Mouse (Mus musculus) testis, postnatal 14 days (tissue): ENCODE results near the gene Slc38a11.
A peak's percentile ranks its signal among the peaks of the same experiment; 100 is the strongest.

Experiments
- DNase-seq: peaks from one replicate; pipeline ENCODE4 v3.0.0; 2021; ENCODE audit warnings: low spot score

Slc38a11 gene

GRCm38 (mm10) chr2:65363828-65364497, at the start of gene Slc38a11:
Gene Slc38a11 (minus strand): TSS chr2:65364034.
- peak; percentile 8 for DNase-seq

- no peak for DNase-seq
Measured at GRCm38 (mm10) chr2:65407110-65407509, 43.3 kb upstream of the Slc38a11 start.

GRCm38 (mm10) chr2:65405407-65405806, 41.6 kb upstream of the Slc38a11 start:
- no peak for DNase-seq

- DNase-seq = peak; percentile 11
Measured at GRCm38 (mm10) chr2:65402001-65402400, 38.2 kb upstream of the Slc38a11 start.

GRCm38 (mm10) chr2:65399938-65400337, 36.1 kb upstream of the Slc38a11 start:
- no peak for DNase-seq

GRCm38 (mm10) chr2:65396128-65396527, 32.3 kb upstream of the Slc38a11 start:
- no peak for DNase-seq

- no peak for DNase-seq
Measured at GRCm38 (mm10) chr2:65393061-65393460, 29.2 kb upstream of the Slc38a11 start.

GRCm38 (mm10) chr2:65391322-65391721, 27.5 kb upstream of the Slc38a11 start:
- no peak for DNase-seq

GRCm38 (mm10) chr2:65384815-65385214, 21.0 kb upstream of the Slc38a11 start:
- DNase-seq = no peak

- no peak for DNase-seq
Measured at GRCm38 (mm10) chr2:65382485-65382884, 18.7 kb upstream of the Slc38a11 start.

- no peak for DNase-seq
Measured at GRCm38 (mm10) chr2:65378425-65378824, 14.6 kb upstream of the Slc38a11 start.

- no peak for DNase-seq
Measured at GRCm38 (mm10) chr2:65374410-65374809, 10.6 kb upstream of the Slc38a11 start.

- no peak for DNase-seq
Measured at GRCm38 (mm10) chr2:65373076-65373475, 9.2 kb upstream of the Slc38a11 start.

- DNase-seq = no peak
Measured at GRCm38 (mm10) chr2:65360736-65361475, 2.9 kb downstream of the Slc38a11 start.

- DNase-seq = no peak
Measured at GRCm38 (mm10) chr2:65347367-65347766, 16.5 kb downstream of the Slc38a11 start.

GRCm38 (mm10) chr2:65346915-65347314, 16.9 kb downstream of the Slc38a11 start:
- no peak for DNase-seq

- DNase-seq = no peak
Measured at GRCm38 (mm10) chr2:65346037-65346436, 17.8 kb downstream of the Slc38a11 start.

GRCm38 (mm10) chr2:65342057-65342456, 21.8 kb downstream of the Slc38a11 start:
- no peak for DNase-seq

GRCm38 (mm10) chr2:65340839-65341238, 23.0 kb downstream of the Slc38a11 start:
- DNase-seq = no peak

- peak; percentile 18 for DNase-seq
Measured at GRCm38 (mm10) chr2:65337378-65338140, 26.3 kb downstream of the Slc38a11 start.

- no peak for DNase-seq
Measured at GRCm38 (mm10) chr2:65336608-65337007, 27.2 kb downstream of the Slc38a11 start.

- no peak for DNase-seq
Measured at GRCm38 (mm10) chr2:65334091-65334490, 29.7 kb downstream of the Slc38a11 start.

- no peak for DNase-seq
Measured at GRCm38 (mm10) chr2:65331321-65331720, 32.5 kb downstream of the Slc38a11 start.
